Mouse (Mus musculus): ENCODE measurements around the gene Zfp810.
"Not testable (repeated sequence)": the region's sequence is repeated elsewhere in the genome, so short reads cannot be mapped to it uniquely, and the experiment has no call there.

Gene Zfp810

DNA sequence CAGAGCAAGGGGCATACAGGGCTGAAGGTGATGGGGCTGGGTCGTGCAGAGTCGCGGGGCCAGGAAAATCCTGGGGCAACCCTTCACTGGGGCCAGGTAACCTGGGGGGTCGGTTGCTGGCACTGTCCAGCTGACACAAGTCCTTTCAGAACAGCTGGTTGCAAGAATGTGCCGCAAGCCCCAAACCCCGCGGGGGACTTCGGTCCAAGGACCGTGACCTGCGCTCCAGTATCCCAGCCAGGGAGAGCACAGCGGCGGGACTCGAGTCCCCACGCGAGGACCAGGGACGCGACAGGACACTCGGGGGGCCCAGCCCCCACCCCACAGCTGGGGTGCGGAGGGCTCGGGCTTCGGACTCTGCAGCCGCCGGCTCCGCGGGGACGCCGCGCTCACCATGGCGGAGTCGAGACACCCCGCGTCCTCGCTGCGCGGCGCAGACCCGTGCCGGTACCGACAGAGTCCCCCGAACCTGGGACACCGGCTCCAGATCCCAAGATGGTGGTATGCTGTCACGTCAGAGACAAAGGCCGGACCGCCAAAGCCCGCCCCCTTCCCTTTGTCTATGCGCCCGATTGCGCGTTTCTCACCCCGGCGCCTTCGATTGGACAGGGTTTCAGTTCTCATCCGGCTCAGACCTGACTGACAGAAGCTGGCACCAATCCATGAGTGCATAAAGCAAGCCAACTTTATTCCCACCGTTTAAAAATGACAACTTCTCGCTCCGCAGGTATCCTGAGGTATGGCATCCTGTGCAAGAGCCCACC is at the start of gene Zfp810:
TSS of gene Zfp810 (minus strand) at position 493 of the 764 bp plus-strand sequence.
- peak; percentile 94 for DNase-seq (ENCODE audit: low read depth, low spot score)

DNA sequence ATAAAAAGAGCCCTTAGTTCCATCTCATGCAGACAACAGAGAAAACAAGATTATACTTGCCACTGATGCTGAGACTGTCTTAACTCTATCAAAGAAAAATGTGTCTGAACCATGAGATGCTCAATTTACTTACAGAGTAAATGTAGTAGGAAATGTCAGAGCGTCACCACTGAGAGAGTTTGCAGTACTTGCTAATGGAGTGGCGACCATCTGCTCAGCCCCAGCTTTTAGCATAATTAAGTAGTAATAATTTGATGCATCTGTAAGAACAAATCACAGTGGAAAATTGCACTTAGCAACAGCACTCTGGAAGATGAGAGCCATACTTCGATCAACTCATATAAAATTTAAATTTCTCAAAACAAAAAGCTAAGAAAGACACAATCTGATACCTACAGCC is 48.5 kb upstream of the Zfp810 start:
- no peak for DNase-seq (ENCODE audit: low read depth, low spot score)

DNA sequence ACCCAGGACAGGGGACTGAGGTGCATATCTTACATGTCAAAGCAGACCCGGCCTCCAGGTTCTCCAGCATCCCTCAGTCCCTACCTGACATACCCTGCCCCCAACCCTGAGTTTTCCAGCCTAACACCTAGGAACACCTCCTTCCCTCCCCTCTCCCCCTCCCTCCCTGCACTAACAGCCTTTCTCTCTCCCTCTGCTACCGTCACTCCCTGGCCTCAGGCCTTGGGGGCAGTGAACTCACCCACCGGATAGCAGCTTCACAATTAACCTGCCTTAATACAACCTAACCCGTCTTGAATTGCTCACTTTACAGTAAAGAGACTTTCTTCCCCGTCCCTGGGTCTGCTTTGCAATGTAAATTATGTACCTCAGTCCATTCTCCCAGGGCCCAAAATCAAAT is 46.5 kb upstream of the Zfp810 start:
- no peak for DNase-seq (ENCODE audit: low read depth, low spot score)

DNA sequence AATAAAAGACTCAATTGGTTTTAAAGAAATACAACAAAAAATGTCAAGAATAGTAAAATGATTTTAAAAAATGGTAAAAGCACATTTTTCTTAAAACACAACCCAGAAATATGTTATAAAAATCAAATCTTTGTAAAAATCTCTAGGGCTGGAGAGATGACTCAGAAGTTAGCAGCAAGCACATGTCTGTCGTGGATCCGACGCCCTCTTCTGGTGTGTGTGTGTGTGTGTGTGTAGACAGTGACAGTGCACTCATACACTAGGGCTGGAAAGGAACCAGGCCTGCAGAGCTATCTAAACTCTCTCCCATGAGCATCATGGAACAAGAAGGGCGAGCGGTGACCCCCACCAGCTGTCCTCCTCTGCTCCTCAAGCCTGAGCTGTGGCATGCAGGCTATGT is 46.0 kb upstream of the Zfp810 start:
- no peak for DNase-seq (ENCODE audit: low read depth, low spot score)

DNA sequence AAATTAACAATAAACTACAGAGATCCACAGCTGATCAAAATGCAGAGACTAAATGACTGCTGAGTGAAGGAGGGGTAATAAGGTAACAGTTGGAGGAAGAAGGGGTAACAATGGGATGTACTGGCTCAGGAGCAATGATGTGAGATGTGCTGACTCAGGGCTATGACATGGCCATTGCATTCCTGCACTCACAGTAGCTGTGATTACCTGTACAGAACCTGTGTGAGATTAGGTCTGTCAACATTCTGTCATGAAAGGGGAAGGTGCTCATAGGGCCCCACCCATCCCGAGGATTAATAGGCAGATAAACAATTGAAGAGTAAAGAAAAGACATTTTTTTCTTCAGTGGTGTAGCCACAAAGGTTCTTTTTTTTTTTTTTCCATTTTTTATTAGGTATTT is 32.9 kb upstream of the Zfp810 start:
- DNase-seq (ENCODE audit: low read depth, low spot score), result no peak

DNA sequence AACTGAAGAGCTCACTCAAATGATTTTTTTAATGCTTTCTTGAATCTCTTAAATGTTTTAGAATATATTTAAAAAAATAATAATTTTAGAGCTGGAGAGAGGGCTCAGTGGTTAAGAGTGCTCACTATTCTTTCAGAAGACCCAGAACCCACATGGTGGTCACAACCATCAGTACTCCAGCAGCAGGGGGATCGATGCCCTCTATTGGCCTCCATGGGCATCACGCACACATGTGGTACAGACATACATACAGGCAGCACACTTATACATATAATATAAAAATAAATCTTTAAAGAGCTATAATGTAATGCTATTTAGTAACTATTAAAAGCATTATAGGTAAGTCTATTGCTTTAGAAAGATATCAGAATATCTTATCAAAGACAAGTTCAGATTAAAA is 29.8 kb upstream of the Zfp810 start:
- DNase-seq (ENCODE audit: low read depth, low spot score), result no peak

DNA sequence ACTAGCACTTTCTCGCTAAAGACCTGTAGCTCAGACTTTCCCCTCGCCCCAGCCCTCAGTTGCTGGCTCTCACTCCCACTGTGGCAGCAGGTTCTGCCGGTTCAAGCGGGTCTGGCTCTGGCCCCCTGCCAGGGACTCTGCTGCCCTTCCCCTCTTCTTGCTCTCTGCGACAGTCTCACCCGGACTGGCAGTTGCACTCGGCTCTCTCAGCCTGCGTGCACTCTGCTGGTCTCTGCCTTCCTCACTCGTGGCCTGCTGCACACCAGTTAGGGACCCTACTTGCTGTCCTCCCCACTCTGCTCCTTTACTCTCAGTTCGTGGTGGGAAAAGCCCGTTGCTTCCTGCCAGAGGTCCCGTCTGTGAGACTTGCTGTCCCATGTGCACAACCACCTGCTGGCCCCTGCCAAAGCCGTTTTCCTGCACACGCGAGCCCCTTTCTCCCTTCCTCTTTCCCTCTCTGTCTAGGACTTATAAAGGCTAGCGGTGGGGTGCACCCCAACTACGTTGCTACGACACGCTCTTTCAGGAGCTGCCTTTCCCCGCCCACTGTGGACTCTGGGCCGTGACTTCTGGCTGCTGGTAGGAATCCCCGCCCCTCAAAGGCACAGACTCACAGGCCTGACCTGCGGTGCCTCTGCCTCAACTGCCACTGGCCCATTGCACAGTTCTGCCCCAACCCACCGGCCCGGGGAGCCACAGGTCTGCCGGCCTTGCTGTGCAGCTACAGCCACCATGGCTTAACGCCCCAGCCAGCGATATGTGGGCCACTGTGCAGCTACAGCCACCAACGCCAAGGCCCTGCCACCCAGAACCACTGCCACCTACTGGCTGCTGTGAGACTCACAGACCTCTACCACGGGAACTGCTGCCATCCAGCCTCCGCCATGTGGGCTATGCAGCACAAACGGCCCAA is 20.3 kb upstream of the Zfp810 start:
- peak; percentile 66 for DNase-seq (ENCODE audit: low read depth, low spot score)

DNA sequence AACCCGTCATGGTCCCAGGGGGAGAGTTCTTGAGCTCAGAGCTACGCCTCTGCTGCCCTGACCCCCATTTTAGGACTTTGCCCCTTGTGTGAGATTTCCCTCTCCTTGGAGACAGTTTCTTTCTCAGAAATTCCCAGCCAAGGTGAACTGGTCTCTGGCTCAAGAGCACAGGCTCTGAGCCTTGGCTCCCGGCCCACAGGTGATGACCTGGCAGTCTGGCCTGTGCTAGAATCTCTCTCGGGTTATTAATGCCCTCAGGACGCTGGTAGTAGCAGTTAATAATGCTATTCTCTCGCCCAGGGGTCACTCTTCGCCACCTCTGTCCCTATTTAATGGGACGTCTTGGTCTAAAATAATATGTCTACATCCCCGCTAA is 19.6 kb upstream of the Zfp810 start:
- no peak for DNase-seq (ENCODE audit: low read depth, low spot score)

DNA sequence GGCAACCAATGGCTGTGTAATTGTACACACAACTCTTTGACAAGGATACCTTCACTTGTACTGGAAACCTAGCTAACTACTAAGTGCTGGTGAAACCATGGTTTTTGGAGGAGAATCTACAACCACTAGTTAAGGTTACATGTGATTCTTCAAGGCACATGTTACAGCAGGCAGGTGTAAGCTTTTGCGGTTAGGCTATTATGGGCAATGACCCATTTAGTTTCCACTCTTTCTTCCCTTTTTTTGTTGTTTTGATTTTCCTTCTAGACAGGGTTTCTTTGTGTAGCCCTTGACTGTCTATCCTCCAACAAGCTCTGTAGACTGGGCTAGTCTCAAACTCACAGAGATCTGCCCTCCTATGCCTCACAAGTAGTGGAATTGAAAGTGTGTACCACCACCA is 17.1 kb upstream of the Zfp810 start:
- no peak for DNase-seq (ENCODE audit: low read depth, low spot score)

DNA sequence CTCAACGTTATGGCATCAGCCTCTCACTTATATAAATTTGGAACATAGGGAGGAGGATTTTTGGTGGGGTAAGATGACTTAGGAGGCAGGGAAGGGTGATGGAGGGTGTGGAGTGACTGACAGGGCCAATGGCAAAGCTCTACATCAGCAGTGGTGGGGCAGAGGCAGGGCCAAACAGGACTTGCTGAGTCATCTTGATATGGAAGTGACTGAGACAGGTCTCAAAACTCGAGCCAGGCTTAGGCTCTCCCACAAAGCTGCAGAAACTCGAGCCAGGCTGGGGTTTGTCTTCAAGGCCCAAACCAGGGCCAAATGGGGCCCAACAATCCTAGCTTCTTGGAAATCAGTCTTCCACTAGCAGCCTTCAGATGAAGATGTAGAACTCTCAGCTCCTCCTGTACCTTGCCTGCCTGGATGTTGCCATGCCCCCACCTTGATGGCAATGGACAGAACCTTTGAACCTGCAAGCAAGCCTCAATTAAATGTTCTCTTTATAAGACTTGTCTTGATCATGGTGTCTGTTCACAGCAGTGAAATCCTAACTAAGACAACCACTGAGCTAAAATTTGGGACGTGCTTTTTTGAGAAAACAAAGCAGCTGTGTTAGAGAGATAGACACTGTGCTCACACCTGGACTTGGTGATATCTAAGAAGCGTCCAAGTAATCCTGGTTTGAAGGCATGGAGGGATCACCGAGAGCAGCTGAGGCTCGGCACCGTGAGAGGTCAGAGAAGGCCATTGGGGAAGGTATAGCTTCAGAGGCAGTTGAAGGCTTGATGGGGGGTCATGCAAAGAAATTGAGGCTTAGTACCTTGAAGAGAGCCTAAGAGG is 15.1 kb upstream of the Zfp810 start:
- DNase-seq (ENCODE audit: low read depth, low spot score), result no peak

DNA sequence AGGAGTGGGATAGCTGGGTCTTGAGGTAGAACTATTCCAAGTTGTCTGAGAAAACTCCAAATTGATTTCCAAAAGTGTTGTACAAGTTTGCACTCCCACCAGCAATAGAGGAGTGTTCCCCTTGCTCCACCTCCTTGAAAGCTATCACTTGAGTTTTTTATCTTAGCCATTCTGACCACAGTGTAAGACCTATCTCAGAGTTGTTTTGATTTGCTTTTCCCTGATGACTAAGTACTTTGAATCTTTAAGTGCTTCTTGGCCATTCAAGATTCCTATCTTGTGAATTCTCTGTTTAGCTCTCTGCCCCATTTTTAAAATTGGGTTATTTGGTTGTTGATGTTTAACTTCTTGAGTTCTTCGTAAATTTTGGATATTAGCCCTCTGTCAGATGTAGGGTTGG is 11.7 kb upstream of the Zfp810 start:
- no peak for DNase-seq (ENCODE audit: low read depth, low spot score)

DNA sequence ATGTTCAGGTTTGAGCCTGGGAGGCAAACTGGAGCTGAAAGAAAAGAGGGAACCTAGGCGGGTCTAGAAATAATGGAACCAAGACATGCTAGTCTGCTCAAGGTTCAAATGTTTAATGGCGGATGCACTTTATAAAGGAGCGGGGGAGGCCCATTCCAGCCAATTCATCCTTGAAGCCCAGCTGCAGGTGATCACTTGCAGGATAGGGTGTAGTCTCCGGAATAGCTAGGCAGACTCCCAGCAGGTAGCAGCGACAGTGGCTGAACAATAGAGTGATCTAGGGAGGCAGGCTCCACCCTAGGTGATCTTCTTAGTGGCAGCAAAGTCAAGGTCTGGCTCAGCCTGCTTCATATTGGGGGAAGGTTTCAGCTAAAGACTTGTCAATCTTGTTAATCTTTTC is 8.6 kb upstream of the Zfp810 start:
- DNase-seq (ENCODE audit: low read depth, low spot score), result not testable (repeated sequence)

DNA sequence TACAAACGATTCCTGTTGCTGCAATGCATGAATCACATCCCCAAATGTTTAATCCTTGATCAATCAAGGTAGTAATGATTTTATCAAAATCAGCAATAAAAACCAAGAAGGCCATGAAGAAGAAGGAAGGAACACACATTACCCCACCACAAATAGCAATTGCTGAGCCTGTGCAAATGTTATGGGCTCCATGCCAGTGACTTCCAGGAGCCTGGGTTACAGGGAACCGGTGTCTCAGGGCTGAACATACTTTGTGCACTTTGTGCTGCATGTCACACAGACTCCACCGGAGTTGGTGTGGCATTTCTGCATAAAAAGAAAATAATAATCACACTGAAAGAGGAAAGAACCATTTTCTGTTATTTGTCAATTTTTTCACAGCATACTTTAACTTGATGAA is 6.6 kb upstream of the Zfp810 start:
- no peak for DNase-seq (ENCODE audit: low read depth, low spot score)

DNA sequence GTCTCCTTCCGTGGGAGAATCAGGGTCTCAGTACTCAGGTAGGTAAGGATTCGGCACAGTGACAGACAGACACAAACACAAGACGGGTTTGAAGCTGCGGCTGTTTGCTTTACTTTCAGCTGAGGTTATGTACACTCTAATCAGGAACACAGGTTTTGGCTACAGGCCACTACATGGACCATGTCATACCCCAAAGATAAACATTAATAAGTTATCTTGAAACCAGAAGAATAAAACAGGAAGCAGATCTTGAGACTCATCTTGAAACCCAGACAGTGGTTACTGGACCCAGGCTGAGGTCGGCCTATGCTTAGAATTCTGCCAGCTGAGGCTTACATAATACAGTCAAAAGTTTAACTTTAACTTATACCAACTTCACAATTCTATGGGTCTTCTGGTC is 5.8 kb upstream of the Zfp810 start:
- no peak for DNase-seq (ENCODE audit: low read depth, low spot score)

DNA sequence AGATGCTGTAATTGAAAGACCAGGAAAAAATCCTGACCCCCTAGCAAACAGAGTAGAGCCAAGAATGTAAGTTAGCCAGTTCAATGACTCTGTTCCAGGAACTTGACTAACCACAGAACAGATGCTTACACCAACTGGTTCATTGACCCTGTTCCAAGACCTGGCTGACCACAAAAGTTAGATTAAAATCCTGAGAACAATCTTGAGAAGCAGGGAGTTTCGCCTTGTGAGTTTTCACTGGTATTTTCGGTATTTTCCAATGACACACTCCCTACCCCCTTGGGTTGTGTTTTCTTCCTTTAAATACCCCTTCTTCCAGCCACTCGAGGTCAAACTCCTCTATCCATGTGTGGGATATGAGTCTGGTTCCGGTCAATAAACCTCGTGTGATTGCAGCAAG is 2.2 kb upstream of the Zfp810 start:
- DNase-seq (ENCODE audit: low read depth, low spot score), result no peak

DNA sequence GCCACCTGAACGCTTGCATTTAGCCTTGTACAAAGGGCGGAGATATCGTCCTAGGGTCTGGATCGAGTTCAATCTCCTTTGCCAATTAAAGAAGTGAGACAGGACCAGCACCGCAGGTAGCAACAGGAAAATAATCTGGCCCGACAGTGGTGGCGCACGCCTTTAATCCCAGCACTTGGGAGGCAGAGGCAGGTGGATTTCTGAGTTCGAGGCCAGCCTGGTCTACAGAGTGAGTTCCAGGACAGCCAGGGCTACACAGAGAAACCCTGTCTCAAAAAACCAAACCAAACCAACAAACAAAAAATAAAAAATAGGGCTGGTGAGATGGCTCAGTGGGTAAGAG is 443 bp upstream of the Zfp810 start:
- not testable (repeated sequence) for DNase-seq (ENCODE audit: low read depth, low spot score)

DNA sequence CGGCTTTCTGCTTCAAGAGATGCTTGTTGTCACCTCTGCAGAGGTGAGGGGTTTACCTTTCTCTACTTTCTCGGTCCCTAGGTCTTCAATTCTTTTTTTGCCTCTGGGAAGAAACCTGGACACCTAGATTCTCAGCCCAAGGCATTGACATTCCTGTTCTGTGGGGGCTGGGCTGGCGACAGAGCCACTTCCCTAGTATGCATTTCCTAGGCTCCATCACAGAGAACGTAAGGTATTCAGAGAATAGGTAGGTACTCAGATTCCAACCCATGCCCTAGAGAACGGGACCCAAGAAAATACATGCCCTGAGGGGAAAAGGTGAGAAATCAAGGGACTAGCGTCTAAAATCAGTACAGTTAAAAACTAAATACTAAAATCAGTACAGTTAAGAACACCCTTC is 722 bp downstream of the Zfp810 start:
- no peak for DNase-seq (ENCODE audit: low read depth, low spot score)

DNA sequence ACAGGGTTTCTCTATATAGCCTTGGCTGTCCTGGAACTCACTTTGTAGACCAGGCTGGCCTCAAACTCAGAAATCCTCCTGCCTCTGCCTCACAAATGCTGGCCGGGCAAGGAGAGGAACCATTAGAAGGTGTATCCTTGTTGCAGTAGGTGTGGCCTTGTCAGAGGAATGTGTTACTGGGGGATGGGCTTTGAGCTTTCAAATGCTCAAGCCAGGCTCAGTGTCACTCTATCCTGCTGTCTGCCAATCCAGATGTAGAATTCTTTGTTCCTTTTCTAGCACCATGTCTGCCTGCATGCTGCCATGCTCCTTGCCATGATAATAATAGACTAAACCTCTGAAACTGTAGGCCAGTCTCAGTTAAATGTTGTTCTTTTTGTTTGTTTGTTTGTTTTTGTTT is 5.2 kb downstream of the Zfp810 start:
- DNase-seq (ENCODE audit: low read depth, low spot score), result no peak

DNA sequence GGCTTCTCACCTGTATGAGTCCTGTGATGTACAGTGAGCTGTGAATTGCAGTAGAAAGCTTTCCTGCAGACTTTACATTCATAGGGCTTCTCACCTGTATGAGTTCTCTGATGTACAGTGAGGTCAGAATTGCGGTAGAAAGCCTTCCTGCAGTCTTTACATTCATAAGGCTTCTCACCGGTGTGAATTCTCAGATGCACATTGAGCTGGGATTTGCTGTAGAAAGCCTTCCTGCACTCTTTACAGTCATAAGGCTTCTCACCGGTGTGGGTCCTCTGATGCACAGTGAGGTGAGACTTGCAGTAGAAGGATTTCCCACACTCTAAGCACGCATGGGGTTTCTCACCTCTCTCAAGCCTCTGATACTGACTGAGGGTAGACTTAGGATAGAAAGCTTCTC is 28.7 kb downstream of the Zfp810 start:
- DNase-seq (ENCODE audit: low read depth, low spot score), result no peak

DNA sequence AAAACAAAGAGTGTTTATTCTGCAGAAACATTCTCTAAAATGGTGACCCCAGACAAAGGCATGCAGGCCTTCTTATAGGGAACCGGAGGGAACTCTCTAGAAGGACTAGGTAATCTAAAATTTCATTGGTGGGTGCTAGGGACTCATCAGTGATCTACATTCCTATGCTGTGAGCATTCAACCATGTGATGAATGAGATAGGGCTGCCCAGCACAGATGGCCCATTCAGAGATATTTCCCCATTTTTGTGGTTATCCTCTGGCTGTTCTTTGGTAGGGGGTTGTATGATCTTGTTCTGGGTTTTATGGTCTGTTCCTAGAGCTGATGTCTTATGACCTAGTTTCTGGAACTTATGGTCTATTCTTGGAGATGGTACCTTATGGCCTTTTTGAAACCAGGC is 38.6 kb downstream of the Zfp810 start:
- no peak for DNase-seq (ENCODE audit: low read depth, low spot score)

DNA sequence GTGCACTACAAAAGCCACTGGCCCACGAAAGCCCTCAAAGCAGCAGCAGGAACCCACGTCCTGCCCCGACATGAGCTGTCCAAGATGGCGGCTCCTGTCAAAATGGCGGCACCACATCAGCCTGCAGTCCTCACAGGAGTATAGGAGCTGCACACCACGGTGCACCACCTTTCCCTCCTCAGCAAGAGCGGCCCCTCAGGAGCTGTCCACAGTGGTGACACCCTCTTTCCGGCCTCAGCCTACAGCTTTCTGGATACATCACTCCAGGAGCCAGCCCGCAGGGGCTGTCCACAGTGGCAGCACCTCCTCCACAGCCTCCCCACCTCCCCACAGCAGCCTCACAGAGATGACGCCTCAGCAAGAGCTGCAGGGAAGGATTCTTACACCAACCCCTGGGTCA is 44.8 kb downstream of the Zfp810 start:
- DNase-seq (ENCODE audit: low read depth, low spot score), result no peak

DNA sequence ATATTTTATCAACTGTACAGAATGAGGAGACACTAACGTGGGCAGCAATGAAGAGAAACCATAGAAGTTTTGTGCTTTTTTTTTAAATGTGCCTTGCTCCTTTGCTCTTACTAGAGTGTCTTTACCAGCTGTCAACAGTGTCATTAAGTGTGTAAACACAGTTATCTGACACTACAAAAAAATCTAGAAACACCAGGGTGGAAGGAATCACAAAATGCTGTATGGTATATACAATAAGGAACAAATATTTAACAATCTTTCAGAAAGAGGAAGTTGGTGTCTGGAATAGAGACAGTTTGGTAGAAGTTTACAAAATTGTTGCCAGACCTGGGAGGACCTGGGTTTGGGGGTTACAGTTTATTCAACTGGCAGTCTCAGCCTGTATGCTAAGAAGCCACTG is 45.9 kb downstream of the Zfp810 start:
- no peak for DNase-seq (ENCODE audit: low read depth, low spot score)
